Mouse (Mus musculus): ENCODE results near the gene Slc6a18.

DNA sequence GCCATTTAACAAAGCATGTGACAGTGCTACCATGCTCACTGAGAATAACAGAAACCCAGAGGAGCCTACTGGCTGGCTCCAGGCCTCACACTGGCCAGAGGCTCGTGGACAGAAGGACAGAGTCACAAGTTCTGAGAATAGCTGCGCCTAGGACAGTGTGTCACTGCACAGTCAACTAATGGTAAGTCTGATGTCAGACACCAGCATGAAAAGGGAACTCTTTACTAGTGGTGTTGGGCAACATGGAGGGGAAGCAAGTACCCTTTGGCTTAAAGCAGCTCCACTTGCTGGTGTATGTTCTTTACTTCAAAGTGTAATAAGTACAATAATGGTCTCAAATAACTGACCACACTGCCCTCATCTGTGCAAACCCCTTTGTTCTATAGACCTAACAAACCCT, 15.5 kb upstream of the Slc6a18 start:
- TF ChIP-seq GATA1 (IDR thresholded peaks at IDR 0.05; ENCODE audit: borderline replicate concordance, low read length) (no peak), FLI1 (IDR thresholded peaks at IDR 0.05; ENCODE audit: low read length) (no peak)
